Mouse (Mus musculus) mouse embryonic stem cell (cell line): ENCODE measurements at regions not wholly inside any gene's neighbourhood (a gene's known extent, or its start where the extent isn't known, plus 50 kb on each side); places are given as distances from the start of the nearest gene placed in this dataset.

Experiments
- in situ Hi-C, 2 experiments: fragments of 300-500 bp; cut with MboI; formaldehyde crosslinking; loops; 1 replicate in 1 of 2; 3 replicates in 1 of 2; pipeline ENCODE4 v1.14.3; 2019 to 2020; ENCODE audit warnings: low sequenced_read_pairs in 2 of 2, low pct_unique_long_range_greater_than_20kb in 1 of 2, mixed read lengths in 1 of 2; ENCODE audit not compliant: unreplicated experiment in 1 of 2

DNA sequence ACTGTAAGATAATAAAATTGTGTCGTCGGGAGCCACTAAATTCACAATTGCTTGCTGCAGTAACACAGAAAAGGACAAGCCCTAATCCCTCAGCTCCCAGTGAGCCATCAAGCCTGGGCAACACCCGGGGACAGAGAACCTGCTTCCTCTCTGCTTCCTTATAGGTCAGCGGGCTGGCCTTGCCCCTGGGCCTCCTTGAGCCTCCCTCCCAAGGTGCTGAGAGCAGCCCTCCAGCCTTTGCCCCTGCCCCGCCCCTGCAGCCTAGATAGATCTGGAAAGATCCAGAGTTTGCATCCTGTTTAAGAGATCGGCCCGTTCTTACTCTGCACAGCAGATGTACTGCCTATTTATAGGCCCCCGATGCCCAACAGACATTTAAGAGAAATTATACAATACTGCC is 267.0 kb upstream of the 4931429L15Rik start:
- in situ Hi-C loops = no loop called here

DNA sequence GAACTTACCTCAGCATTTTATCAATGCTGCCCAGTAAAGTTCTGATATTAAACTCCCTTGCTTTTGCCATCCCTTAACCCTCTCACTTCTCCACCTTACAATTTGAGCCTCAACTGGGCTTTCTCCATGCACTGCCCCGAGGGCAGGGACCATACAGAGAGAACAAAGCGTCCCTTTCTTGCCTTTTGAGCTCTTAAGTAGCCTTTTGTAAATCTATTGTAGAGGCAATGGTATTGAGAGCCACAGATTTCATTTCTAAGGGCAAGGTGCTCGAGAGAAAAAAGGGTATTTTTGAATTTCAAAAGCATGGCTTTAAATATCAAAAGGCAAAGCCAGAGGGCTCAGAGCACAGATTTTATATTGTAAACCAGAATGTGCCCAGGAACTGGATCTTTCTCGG is 262.1 kb upstream of the 4931429L15Rik start:
- in situ Hi-C loops = no loop called here

- in situ Hi-C loops = no loop called here
These were observed 242.5 kb upstream of the 4931429L15Rik start for GRCm38 (mm10) chr9:46562301-46562700.

DNA sequence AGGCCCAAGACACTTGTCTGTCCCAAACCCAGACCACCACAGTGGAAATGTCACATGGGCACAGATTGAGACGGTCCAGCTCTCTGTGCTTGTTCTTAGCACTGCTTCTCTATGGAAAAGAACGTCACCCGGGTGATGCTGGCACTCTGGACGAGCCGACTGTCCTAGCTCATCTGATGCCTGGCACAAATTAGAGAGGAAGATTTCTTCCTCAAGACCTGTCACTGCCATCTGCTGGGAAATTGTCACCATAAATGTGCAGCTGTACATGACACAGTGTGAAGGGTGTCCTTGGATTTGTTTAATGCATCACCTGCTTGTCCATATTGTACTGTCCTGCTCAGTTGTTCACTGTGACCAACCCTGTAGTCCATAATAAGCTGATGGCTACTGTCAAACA is 238.7 kb upstream of the 4931429L15Rik start:
- in situ Hi-C loops = no loop called here

DNA sequence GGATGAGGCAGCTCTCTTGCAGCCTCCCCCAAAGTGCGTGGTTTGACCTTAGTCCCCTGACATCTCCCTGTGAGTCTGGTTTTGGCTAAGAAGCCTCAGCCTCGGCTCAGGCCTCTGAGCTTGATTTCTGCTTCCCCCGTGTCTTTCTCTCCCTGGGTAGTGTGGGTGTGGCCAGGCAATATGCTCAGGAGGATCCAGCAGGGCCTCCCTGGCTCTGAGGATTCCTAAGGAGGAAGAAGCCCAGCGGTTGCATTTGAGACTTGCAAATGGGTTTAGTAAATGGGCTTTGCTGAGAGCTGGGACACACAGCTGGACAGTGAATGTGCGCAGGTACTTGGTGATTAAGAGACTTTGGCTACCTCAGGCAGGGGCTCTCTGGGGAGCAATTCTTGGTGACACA is 238.0 kb upstream of the 4931429L15Rik start:
- in situ Hi-C loops = no loop called here

GRCm38 (mm10) chr9:46555156-46555555 is 235.4 kb upstream of the 4931429L15Rik start:
- in situ Hi-C loops = no loop called here

DNA sequence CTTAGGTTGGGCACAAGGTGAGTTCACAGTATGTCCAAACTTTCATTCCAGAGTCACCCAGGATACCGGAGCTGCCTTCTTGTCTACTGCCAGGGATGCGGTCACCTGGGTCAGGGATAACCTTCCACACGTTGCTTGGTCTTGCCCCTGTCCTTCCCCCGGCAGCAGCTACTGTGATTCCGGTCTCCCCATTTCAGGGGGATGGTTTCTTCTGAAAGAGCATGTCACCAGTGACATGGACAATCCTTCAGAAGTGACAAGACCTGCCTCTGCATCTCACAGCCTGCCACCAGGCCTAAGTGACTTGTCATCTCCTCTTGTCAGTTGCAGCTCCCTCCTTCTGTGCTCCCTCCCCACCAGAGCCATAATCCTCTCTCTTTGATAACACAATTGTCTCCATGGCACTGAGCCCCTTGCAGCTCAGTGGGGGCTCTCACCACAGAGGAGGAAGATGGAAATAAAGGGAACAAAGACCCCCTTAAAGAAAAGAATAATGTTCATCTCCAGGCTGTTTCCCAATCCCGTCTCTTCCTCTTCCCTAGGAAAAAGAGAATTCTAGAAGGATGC is 234.9 kb upstream of the 4931429L15Rik start:
- in situ Hi-C loops = no loop called here

- in situ Hi-C loops = no loop called here
These were observed 229.6 kb upstream of the 4931429L15Rik start for GRCm38 (mm10) chr9:46549416-46549815.

GRCm38 (mm10) chr9:46544326-46544725 is 224.5 kb upstream of the 4931429L15Rik start:
- in situ Hi-C loops = no loop called here

DNA sequence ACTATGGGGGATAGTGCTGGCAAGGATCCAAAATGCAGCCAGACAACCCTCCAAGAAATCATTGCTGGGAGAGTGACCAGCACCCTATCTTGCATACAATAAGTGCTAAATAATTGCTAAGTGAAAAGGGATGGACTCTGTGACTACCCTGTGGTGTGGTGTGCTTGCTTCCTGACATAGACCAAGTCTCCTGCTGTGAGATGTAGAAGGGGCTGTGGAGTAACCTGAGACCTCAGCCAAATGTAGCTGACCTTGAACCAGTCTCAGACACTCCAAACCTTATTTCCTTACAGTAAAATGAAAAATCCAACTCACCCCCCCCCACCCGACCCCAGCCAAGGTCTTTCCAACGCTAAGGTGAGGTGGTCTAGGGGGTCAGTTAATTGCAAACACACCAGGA is 221.2 kb upstream of the 4931429L15Rik start:
- in situ Hi-C loops = no loop called here

- in situ Hi-C loops = no loop called here
These were observed 218.8 kb upstream of the 4931429L15Rik start for GRCm38 (mm10) chr9:46538616-46539015.

- in situ Hi-C loops = no loop called here
These were observed 196.8 kb upstream of the 4931429L15Rik start for GRCm38 (mm10) chr9:46516401-46517130.

DNA sequence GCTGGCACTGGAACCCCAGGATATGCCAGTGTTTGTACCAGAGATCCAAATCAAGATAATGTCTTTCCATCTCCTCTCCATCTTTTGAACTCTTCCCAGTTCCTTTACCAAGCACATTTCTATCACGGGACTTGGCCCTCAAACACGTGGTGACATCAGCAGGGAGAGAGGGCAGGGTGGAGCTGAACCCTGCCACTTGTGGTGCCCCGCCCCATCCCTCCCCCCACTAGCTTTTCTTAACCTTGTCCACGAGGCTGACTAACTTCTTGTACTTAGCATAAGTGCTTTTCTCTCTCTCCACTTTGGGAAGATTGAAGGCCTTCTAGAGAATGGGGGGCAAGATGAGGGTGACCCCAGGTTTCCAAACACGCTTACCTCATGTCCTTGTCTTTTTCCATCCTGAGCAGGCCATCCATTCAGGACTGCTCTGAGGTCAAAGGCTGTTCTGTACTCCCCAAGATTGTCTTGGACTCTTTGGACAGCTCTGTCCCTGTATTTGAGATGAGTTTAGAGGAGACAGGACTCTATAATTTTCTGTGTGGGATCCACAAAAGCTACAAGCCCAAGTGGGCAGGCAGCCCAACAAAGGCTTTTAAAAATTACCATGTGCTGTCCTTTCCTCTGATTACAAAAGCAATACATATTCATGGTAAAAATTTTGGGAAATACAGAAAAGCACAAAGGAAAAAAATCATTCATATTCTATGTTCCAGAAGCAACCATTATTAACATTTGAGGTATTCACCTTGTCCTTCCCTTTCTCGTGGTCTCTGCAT is 192.7 kb upstream of the 4931429L15Rik start:
- in situ Hi-C loops = no loop called here

- in situ Hi-C loops = no loop called here
These were observed 191.5 kb upstream of the 4931429L15Rik start for GRCm38 (mm10) chr9:46511307-46511706.

DNA sequence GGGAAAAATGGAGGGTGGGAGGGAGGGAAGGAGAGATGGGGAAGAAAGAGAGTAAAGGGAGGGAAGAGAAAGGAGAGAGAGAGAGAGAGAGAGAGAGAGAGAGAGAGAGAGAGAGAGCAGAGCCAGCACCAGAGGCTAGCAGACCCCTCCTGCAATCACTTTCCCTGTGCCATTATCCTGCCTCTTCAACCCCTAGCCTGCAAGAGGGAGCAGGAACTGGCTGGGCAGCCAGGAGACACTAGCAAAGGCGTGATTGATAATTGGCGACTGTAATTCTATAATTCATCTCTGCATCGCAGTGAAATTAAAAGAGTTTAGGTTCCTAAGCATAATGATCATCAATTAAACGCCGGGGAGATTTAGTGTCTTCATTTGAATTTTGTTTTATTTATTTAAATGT is 190.1 kb upstream of the 4931429L15Rik start:
- in situ Hi-C loops = no loop called here

GRCm38 (mm10) chr9:46509458-46509857 is 189.7 kb upstream of the 4931429L15Rik start:
- in situ Hi-C loops = no loop called here

DNA sequence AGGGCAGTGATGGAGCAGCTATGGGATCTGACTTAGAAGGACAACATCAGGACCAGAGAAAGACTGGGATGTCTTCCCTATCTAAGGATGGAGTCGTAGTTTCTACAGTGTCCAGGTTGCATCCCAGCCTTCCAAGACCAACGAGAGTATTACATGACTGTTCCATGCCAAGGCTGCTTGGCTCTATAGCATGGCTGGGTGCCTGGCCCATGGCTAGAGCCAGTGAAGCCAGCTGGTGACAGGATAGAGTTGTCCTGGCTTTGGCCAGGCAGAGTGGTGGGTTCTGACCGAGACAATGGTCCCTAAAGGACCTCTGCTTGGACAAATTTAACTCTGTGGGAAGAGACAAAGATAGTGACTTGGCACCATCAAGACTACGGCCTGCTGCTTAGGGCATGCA is 187.2 kb upstream of the 4931429L15Rik start:
- in situ Hi-C loops = no loop called here

DNA sequence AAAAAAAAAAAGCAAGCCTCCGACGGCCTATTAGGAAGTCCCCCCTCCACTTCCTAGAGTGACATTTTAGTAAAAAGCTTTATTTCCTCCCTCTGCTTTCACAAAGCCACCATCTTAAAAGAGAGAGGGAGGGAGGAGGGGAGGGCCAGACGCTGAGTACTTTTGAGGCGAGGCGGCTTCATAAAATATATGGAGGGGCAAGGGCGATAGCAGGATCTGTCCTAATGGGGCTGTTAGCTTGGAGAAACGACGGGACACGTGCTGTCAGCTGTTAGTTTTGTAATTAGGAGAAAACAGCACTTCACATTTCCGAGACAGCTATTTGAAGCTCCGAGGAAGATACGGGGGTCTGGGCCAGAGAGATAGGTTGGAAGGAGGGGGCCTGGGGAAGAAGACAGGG is 184.8 kb upstream of the 4931429L15Rik start:
- in situ Hi-C loops = no loop called here

GRCm38 (mm10) chr9:46504133-46504416 is 184.3 kb upstream of the 4931429L15Rik start:
- in situ Hi-C loops = no loop called here
